Mouse (Mus musculus): ENCODE measurements at regions not wholly inside any gene's neighbourhood (a gene's known extent, or its start where the extent isn't known, plus 50 kb on each side); places are given as distances from the start of the nearest gene placed in this dataset.

DNA sequence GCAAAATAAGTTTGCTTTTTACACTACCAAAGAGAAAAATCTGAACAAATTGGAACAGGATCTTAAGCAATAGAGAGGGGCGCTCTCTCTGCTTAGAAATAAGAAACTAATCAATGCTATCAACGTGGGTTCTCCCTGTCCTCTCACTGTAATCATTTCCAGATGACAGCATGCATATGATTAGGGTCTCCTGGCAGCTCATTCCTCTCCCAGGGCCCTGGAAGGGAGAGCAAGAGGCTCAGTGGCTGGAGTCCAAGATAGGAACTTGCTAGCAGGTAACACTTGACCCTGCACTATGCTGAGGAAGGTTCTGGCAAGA, 146.5 kb upstream of the Jarid2 start:
- Histone ChIP-seq H3K4me3 (no peak overlapping the region), H3K9ac (no peak overlapping the region), H3K27ac (replicated peaks) (no peak overlapping the region)

GRCm38 (mm10) chr13:44583614-44584013, 145.7 kb upstream of the Jarid2 start:
- Histone ChIP-seq H3K4me1 (replicated peaks) (peaks cover 25% of the 10 kb centered on the region), H3K4me2 (no peak overlapping the region), H3K36me3 (no peaks in the 10 kb centered on the region), H3K4me3 (no peak overlapping the region), H3K27me3 (no peaks in the 10 kb centered on the region; the same call in 1 of the 2 replicates), H3K27ac (replicated peaks) (no peak overlapping the region), H3K9me3 (0 out of 2 replicates have a peak, but pooled peaks cover 4% of the 10 kb centered on the region), H3K9ac (no peak overlapping the region)
- 81% methylated on average over 5 of the region's 5 CpGs for WGBS
- ATAC-seq (ENCODE audit: low read depth), result no peak

More for the DNA sequence above, 146.5 kb upstream of the Jarid2 start:
- peak overlapping the region; percentile 41 for H3K4me2 ChIP-seq
- peaks cover 25% of the 10 kb centered on the region for H3K4me1 ChIP-seq (replicated peaks)
- H3K9me3 ChIP-seq, result 0 out of 2 replicates have a peak, but pooled peaks cover 4% of the 10 kb centered on the region
- H3K36me3 ChIP-seq, result no peaks in the 10 kb centered on the region
- H3K27me3 ChIP-seq, result no peaks in the 10 kb centered on the region; the same call in 1 of the 2 replicates
- ATAC-seq (ENCODE audit: low read depth), result no peak
- WGBS, result 25% methylated on average over 2 of the region's 2 CpGs

DNA sequence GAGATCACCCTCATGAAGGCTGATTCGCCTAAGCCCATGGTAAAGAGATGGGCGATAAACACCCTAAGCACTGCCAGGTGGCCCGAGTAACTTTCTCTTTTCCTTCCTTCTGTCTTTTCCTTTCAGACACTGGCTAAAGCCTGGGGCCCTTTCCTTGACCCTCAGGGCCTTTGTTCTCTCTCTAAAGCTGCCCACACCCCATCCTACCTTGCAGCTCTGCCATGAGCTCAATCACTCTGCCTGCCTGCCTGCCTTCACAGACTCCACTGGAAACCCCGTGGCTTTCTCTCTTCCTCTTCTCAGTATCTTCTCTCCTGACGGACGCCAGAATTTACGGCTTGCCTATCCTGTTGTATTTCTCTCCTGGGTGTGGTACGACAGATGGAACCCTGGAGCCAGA, 145.1 kb upstream of the Jarid2 start:
- no peak overlapping the region for H3K4me3 ChIP-seq
- H3K9me3 ChIP-seq, result 0 out of 2 replicates have a peak, but pooled peaks cover 2% of the 10 kb centered on the region
- H3K36me3 ChIP-seq, result no peaks in the 10 kb centered on the region
- no peak for ATAC-seq (ENCODE audit: low read depth)
- H3K27ac ChIP-seq (replicated peaks), result no peak overlapping the region
- H3K27me3 ChIP-seq, result no peaks in the 10 kb centered on the region; the same call in 1 of the 2 replicates
- H3K9ac ChIP-seq, result no peak overlapping the region
- H3K4me2 ChIP-seq, result no peak overlapping the region
- WGBS, result 19% methylated on average over 8 of the region's 8 CpGs
- peaks cover 25% of the 10 kb centered on the region for H3K4me1 ChIP-seq (replicated peaks)

DNA sequence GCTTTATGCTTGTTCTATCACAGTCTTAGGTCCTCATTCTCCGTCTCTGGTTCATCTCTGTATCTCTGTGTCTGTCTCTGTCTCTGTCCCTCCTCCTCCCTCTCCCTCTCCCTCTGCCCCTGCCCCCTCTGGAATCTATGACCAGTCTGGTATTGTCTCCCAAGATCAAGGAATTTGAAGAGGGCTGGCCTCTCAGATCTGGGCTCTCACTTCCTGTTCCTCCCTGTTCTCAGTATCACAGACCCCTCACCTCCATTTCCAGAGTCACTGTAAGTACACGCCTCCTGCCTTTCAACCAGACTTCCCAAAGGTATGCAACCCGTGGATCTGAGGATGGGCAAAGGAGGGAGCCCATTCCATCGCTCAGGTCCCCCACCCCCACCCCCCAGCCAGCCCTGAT, 144.7 kb upstream of the Jarid2 start:
- peaks cover 25% of the 10 kb centered on the region for H3K4me1 ChIP-seq (replicated peaks)
- no peak overlapping the region for H3K4me3 ChIP-seq
- H3K27ac ChIP-seq (replicated peaks), result no peak overlapping the region
- ATAC-seq (ENCODE audit: low read depth), result no peak
- no peaks in the 10 kb centered on the region for H3K9me3 ChIP-seq
- H3K4me2 ChIP-seq, result no peak overlapping the region
- no peak overlapping the region for H3K9ac ChIP-seq
- no peaks in the 10 kb centered on the region; the same call in 1 of the 2 replicates for H3K27me3 ChIP-seq
- 48% methylated on average over 4 of the region's 4 CpGs for WGBS
- H3K36me3 ChIP-seq, result no peaks in the 10 kb centered on the region

DNA sequence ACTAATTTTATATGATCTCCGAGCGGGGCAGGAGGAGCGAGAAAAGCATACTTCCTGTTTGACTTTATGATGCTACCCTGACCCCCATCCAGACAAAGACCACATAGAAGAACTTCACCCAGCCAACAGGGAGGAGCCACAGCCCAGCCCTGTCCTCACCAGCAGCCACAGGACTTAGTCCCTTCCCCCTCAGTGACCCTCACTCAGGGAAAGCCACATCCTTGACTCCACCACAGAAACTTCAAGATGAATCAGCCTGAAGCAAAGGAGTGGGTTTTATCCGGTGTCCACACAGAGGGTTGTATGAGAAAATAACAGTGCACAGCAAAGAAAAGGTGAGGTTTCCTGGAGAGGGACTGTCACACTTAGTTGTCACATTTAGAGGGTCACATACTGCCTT, 141.4 kb upstream of the Jarid2 start:
- H3K4me3 ChIP-seq, result no peak overlapping the region
- no peaks in the 10 kb centered on the region for H3K27me3 ChIP-seq
- H3K27ac ChIP-seq (replicated peaks), result no peak overlapping the region
- no peak for ATAC-seq (ENCODE audit: low read depth)
- H3K9me3 ChIP-seq, result no peaks in the 10 kb centered on the region
- H3K4me1 ChIP-seq (replicated peaks), result peaks cover 7% of the 10 kb centered on the region
- WGBS, result 64% methylated on average over 4 of the region's 4 CpGs
- no peaks in the 10 kb centered on the region for H3K36me3 ChIP-seq
- H3K4me2 ChIP-seq, result no peak overlapping the region
- H3K9ac ChIP-seq, result no peak overlapping the region

DNA sequence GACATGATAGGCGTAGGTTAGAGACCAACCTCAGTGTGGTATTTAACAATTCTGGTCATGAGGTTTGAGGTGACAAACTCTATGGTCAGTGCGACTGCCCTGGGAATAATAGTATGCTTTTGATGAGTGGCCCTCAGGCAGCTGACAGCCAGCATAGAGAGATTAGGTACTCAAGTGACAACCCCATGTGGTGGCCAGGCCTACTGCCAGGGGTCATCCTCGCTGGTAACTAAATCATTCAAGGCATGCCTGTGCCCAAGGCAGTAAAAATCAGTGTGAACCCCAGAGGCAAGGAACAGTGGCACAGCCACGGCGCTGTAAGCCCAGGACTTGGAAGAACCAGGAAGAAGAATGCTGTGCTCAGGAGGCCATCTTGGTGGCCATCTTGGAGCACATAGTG, 134.6 kb upstream of the Jarid2 start:
- H3K4me3 ChIP-seq, result no peak overlapping the region
- H3K27me3 ChIP-seq, result no peaks in the 10 kb centered on the region
- no peaks in the 10 kb centered on the region for H3K4me1 ChIP-seq (replicated peaks)
- no peaks in the 10 kb centered on the region for H3K9me3 ChIP-seq
- no peak overlapping the region for H3K9ac ChIP-seq
- 83% methylated on average over 5 of the region's 5 CpGs for WGBS
- no peak overlapping the region for H3K27ac ChIP-seq (replicated peaks)
- H3K36me3 ChIP-seq, result no peaks in the 10 kb centered on the region
- no peak for ATAC-seq (ENCODE audit: low read depth)
- H3K4me2 ChIP-seq, result no peak overlapping the region

DNA sequence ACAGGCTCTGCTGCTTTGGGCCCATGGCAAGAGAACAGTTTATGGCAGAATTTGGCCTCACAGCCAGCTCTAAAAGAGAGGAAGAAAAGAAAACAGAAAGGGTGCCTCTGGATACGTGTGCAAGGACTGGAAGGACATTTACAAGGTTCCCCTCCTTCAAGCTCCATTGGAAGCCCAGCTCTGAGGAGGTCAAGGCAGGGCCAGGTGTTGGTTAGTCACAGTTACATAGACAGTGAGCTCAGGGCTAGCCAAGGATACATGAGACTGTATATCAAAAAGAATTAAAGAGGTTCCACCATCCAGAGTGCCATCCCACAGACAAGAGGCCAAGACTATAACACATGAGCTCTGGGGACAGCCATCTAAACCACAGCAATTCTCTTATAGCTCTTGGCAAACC, 131.6 kb upstream of the Jarid2 start:
- no peaks in the 10 kb centered on the region for H3K4me1 ChIP-seq (replicated peaks)
- H3K27ac ChIP-seq (replicated peaks), result no peak overlapping the region
- no peaks in the 10 kb centered on the region for H3K36me3 ChIP-seq
- no peaks in the 10 kb centered on the region for H3K9me3 ChIP-seq
- no peak overlapping the region for H3K4me3 ChIP-seq
- WGBS, result 73% methylated on average over 1 of the region's 1 CpGs
- H3K9ac ChIP-seq, result no peak overlapping the region
- no peaks in the 10 kb centered on the region; the same call in 1 of the 2 replicates for H3K27me3 ChIP-seq
- ATAC-seq (ENCODE audit: low read depth), result no peak
- no peak overlapping the region for H3K4me2 ChIP-seq

DNA sequence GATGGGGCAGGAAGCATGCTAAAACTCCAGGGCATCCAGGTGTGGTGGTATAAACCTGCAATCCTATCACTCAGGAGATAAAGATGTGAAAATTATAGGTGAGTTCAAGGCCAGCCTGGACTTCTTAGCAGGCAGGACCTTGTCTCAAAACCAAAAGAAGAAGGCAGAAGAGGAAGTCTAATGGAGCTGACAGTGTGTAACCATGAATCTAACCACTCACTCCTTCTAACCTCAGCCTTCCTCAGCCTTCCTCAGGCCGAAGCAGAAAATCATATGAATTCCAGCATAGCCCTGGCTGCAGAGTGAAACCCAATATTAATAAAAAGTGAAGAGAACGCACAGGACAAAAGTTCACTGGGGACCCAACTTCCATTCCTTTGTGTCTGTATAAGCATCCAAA, 128.2 kb upstream of the Jarid2 start:
- no peak overlapping the region for H3K4me2 ChIP-seq
- H3K9ac ChIP-seq, result no peak overlapping the region
- no peaks in the 10 kb centered on the region; the same call in 1 of the 2 replicates for H3K27me3 ChIP-seq
- 100% methylated on average over 2 of the region's 2 CpGs for WGBS
- H3K36me3 ChIP-seq, result no peaks in the 10 kb centered on the region
- H3K9me3 ChIP-seq, result no peaks in the 10 kb centered on the region
- H3K4me1 ChIP-seq (replicated peaks), result no peaks in the 10 kb centered on the region
- no peak for ATAC-seq (ENCODE audit: low read depth)
- H3K27ac ChIP-seq (replicated peaks), result no peak overlapping the region
- H3K4me3 ChIP-seq, result no peak overlapping the region

- WGBS, result 33% methylated on average over 6 of the region's 6 CpGs
- ATAC-seq (ENCODE audit: low read depth), result no peak
These were observed 126.6 kb upstream of the Jarid2 start for GRCm38 (mm10) chr13:44602658-44603057.

DNA sequence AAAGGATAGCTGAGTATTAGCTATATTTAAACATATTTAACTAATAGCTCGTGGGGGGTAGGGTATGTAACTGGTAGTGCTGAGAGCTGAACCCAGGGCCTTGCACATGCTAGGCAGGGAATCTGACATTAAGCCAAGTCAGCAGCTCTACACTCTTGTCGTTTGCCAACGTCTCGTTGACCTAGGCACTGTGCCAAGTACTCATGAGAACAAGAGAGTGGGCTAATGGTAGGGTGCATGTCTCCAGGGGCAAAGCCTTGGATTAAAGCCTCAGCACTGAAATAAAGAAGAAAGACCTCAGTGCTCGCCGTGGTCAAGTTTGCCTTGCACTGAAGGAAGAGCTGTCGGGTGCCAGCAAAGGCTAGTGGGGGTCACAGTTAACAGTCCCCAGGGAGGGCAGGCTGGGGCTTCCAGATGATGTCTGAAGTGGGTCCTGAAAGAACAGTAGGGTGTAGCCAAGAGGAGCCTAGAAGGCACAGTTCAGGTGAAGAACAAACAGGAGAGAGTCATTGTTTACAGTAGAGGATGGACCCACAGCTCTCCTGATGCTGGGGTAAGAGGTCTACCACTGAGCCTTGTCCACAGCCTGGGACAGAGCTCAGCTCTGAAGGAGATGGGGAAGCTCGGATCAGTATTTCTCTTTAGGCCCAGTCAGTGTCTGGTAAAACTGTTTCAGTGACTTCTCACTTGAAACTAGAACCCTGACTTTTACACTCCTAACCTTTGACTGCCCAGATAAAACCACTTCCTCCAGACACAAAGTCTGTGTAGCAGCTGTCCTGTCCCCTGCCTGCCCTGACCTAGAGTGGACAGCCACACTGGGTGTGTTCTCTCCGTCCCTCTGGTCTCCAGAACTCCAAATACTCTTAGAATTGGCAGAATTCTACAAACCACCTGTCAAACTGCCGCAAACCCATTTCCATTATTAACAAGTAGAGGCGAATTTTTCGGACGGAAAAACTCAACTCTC, 121.7 kb upstream of the Jarid2 start:
- no peak for ATAC-seq (ENCODE audit: low read depth)
- Histone ChIP-seq H3K27ac (replicated peaks) (no peak overlapping the region), H3K4me3 (no peak overlapping the region), H3K9ac (no peak overlapping the region), H3K27me3 (no peaks in the 10 kb centered on the region; the same call in 1 of the 2 replicates), H3K4me1 (replicated peaks) (no peaks in the 10 kb centered on the region), H3K4me2 (no peak overlapping the region), H3K36me3 (no peaks in the 10 kb centered on the region), H3K9me3 (no peaks in the 10 kb centered on the region)
- 67% methylated on average over 13 of the region's 13 CpGs for WGBS

More at GRCm38 (mm10) chr13:44602658-44603057, 126.6 kb upstream of the Jarid2 start:
- no peaks in the 10 kb centered on the region for H3K4me1 ChIP-seq (replicated peaks)
- H3K27me3 ChIP-seq, result no peaks in the 10 kb centered on the region; the same call in 1 of the 2 replicates
- H3K4me3 ChIP-seq, result no peak overlapping the region
- no peak overlapping the region for H3K27ac ChIP-seq (replicated peaks)
- no peak overlapping the region for H3K4me2 ChIP-seq
- H3K9me3 ChIP-seq, result no peaks in the 10 kb centered on the region
- H3K36me3 ChIP-seq, result no peaks in the 10 kb centered on the region
- no peak overlapping the region for H3K9ac ChIP-seq

- no peak overlapping the region for H3K4me3 ChIP-seq
- H3K27me3 ChIP-seq, result no peaks in the 10 kb centered on the region; the same call in 1 of the 2 replicates
- WGBS, result 78% methylated on average over 3 of the region's 3 CpGs
- H3K9ac ChIP-seq, result no peak overlapping the region
- H3K4me1 ChIP-seq (replicated peaks), result no peaks in the 10 kb centered on the region
- H3K9me3 ChIP-seq, result no peaks in the 10 kb centered on the region
- no peaks in the 10 kb centered on the region for H3K36me3 ChIP-seq
- no peak for ATAC-seq (ENCODE audit: low read depth)
- no peak overlapping the region for H3K4me2 ChIP-seq
- no peak overlapping the region for H3K27ac ChIP-seq (replicated peaks)
These were observed 121.0 kb upstream of the Jarid2 start for GRCm38 (mm10) chr13:44608286-44608675.

DNA sequence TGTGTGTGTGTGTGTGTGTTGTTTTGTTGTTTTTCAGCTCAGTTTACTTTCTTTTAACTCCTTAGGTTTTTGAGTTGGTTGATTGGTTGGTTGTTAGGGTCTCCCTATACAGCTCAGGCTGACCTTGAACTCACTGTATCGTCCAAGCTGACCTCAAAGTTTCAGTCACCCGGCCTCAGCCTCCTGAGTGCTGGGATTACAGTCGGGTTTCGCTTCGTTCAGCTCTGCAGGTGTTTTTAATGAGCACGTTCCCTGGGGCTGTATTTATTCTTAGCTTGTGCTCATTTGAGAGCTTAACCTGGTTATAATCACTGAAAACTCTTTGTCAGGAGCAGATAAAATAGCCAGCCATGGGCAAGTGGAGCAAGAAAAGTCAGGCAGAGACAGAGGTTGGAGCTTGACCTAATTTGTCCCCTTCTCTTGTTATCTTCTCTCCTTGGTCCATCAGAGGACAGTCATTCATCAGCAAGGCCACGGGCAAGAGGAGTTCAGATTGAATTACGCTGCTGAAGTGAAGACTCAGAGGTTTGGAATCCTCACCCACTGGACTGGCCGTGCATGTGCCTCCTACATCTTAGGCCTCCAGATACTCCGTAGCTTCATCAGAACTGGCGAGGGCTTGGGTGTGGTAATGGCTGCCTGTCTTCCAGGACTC, 120.5 kb upstream of the Jarid2 start:
- no peaks in the 10 kb centered on the region for H3K9me3 ChIP-seq
- no peaks in the 10 kb centered on the region; the same call in 1 of the 2 replicates for H3K27me3 ChIP-seq
- no peak overlapping the region for H3K4me3 ChIP-seq
- no peak overlapping the region for H3K4me2 ChIP-seq
- H3K27ac ChIP-seq (replicated peaks), result no peak overlapping the region
- H3K9ac ChIP-seq, result no peak overlapping the region
- H3K36me3 ChIP-seq, result no peaks in the 10 kb centered on the region
- 70% methylated on average over 11 of the region's 11 CpGs for WGBS
- H3K4me1 ChIP-seq (replicated peaks), result no peaks in the 10 kb centered on the region
- no peak for ATAC-seq (ENCODE audit: low read depth)
